Mouse (Mus musculus): ENCODE measurements around the gene Rsad2. TPM values are rescaled to one million over a fixed set of nuclear protein-coding genes. Genes with fewer than 3 reads are reported as not detected.

The Rsad2 gene
- polyA plus RNA-seq, 1 experiment from 2014 or later = 0.58 TPM

DNA sequence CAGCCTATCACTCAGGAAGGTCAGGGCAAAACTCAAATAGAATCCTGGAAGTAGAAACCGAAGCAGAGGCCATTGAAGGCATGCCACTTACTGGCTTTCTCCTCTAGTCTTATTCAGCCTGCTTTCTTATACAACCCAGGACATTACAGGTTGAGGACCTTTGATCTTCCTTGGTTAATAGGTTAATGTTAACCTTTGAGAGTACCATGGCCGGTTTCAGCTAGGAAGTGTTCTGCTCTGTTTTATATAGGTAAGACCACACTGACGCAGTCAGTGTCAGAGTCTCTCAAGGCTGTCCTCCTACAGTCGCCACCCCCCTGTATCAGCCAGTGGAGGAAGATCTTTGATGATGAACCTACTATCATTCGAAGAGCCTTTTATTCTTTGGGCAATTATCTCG lies 17.5 kb upstream of the Rsad2 start:
- 92% methylated on average over 6 of the region's 6 CpGs for WGBS

DNA sequence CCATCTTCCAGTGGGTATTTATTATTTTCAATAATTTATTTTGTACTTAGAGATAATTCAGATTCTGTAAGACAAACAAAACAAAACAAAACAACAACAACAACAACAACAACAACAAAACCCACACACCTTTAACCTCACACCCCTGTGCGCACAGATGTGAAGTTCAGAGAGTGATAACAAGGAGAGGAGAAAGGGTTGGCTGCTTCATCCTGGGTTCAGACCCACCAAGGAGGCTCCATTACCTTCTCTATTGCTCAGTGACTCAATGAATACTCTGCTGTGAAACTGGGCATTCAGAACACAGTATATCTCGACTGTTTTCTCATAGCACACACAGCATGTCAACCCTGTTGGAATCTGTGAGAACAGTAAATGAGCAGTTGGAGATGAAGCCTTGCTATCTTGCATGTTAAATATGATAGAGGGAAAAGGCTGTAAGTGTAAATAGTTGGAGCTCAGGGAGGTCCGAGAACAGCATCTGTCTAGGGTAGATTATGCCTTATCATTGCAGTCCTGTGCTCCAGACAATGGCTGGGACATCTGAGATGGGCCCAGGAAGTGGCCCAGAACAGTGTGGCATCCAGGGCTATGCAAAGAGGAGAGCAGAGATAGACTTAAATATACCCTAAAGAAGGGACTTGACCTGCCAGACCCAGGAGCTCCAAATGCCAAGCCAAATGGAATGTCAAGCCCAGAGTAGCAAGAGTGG lies 16.7 kb upstream of the Rsad2 start:
- no peak overlapping the region for H3K4me2 ChIP-seq (replicated peaks)
- peaks cover 7% of the 10 kb centered on the region; the same call in 1 of the 2 replicates for H3K4me1 ChIP-seq (replicated peaks; ENCODE audit: control insufficient read depth, insufficient read depth, low read length)
- no peaks in the 10 kb centered on the region for H3K9me3 ChIP-seq (ENCODE audit: control insufficient read depth, low read length)
- no peak overlapping the region for H3K27ac ChIP-seq
- H3K9ac ChIP-seq = no peak overlapping the region
- H3K36me3 ChIP-seq (replicated peaks; ENCODE audit: control insufficient read depth, insufficient read depth) = no peaks in the 10 kb centered on the region
- DNase-seq (ENCODE audit: low spot score) (no peak), ATAC-seq (ENCODE audit: low FRiP score) (no peak)
- H3K4me3 ChIP-seq (replicated peaks; ENCODE audit: low read length) = no peak overlapping the region
- H3K27me3 ChIP-seq (ENCODE audit: control insufficient read depth, insufficient read depth, low read length) = no peaks in the 10 kb centered on the region
- WGBS = 90% methylated on average over 3 of the region's 3 CpGs

More for the DNA sequence above, 17.5 kb upstream of the Rsad2 start:
- Histone ChIP-seq H3K9ac (no peak overlapping the region), H3K4me2 (replicated peaks) (no peak overlapping the region), H3K27ac (no peak overlapping the region), H3K4me1 (replicated peaks; ENCODE audit: control insufficient read depth, insufficient read depth, low read length) (peaks cover 7% of the 10 kb centered on the region; the same call in 1 of the 2 replicates), H3K27me3 (ENCODE audit: control insufficient read depth, insufficient read depth, low read length) (no peaks in the 10 kb centered on the region), H3K36me3 (replicated peaks; ENCODE audit: control insufficient read depth, insufficient read depth) (no peaks in the 10 kb centered on the region; the same call in 1 of the 2 replicates), H3K9me3 (ENCODE audit: control insufficient read depth, low read length) (no peaks in the 10 kb centered on the region), H3K4me3 (replicated peaks; ENCODE audit: low read length) (no peak overlapping the region)
- ATAC-seq (ENCODE audit: low FRiP score) = no peak
- no peak for DNase-seq (ENCODE audit: low spot score)

- Histone ChIP-seq H3K4me2 (replicated peaks) (no peak overlapping the region), H3K9me3 (ENCODE audit: control insufficient read depth, low read length) (no peaks in the 10 kb centered on the region), H3K27ac (no peak overlapping the region), H3K9ac (no peak overlapping the region), H3K4me1 (replicated peaks; ENCODE audit: control insufficient read depth, insufficient read depth, low read length) (peaks cover 7% of the 10 kb centered on the region; the same call in 1 of the 2 replicates), H3K27me3 (ENCODE audit: control insufficient read depth, insufficient read depth, low read length) (no peaks in the 10 kb centered on the region), H3K36me3 (replicated peaks; ENCODE audit: control insufficient read depth, insufficient read depth) (no peaks in the 10 kb centered on the region), H3K4me3 (replicated peaks; ENCODE audit: low read length) (no peak overlapping the region)
- WGBS = 70% methylated on average over 3 of the region's 3 CpGs
- ATAC-seq (ENCODE audit: low FRiP score) (no peak), DNase-seq (ENCODE audit: low spot score) (no peak)
Observed at GRCm38 (mm10) chr12:26471376-26471775, 15.1 kb upstream of the Rsad2 start.

DNA sequence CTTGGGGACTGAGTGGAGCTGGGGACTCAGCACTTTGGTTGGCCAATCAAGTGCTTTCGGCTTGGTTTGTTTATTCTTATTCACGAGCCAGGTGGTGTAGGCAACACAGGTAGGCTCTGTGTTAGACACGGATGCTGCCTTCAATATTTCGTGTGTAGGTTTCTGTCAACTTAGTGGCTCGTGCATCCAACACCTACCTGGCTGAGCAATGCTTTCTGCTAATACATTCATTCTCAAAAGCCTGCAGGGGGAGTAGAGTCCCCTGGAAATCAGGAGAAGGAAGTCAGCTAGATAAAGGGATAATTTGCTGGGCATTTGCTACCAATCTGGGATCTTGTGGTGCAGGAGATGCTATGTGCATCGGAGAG lies 13.8 kb upstream of the Rsad2 start:
- no peaks in the 10 kb centered on the region for H3K27me3 ChIP-seq (ENCODE audit: control insufficient read depth, insufficient read depth, low read length)
- DNase-seq (ENCODE audit: low spot score) (peak; percentile 35), ATAC-seq (ENCODE audit: low FRiP score) (no peak; the same call in 1 of the 2 replicates)
- H3K36me3 ChIP-seq (replicated peaks; ENCODE audit: control insufficient read depth, insufficient read depth) = no peaks in the 10 kb centered on the region
- peaks cover 7% of the 10 kb centered on the region; the same call in 1 of the 2 replicates for H3K4me1 ChIP-seq (replicated peaks; ENCODE audit: control insufficient read depth, insufficient read depth, low read length)
- H3K27ac ChIP-seq = peak overlapping the region; percentile 91
- 21% methylated on average over 6 of the region's 6 CpGs for WGBS
- H3K9me3 ChIP-seq (ENCODE audit: control insufficient read depth, low read length) = no peaks in the 10 kb centered on the region
- peak overlapping the region; percentile 91 for H3K9ac ChIP-seq
- H3K4me2 ChIP-seq (replicated peaks) = peak overlapping the region; percentile 98
- H3K4me3 ChIP-seq (replicated peaks; ENCODE audit: low read length) = peak overlapping the region; percentile 61

- WGBS = under 1% methylated on average over 69 of the region's 69 CpGs
Observed at GRCm38 (mm10) chr12:26469098-26470041, 13.1 kb upstream of the Rsad2 start, which contains the start of gene Cmpk2. Cmpk2 (plus strand) TSS chr12:26469204.

GRCm38 (mm10) chr12:26465600-26465999 lies 9.3 kb upstream of the Rsad2 start:
- ATAC-seq (ENCODE audit: low FRiP score) (no peak), DNase-seq (ENCODE audit: low spot score) (no peak)
- H3K4me3 ChIP-seq (replicated peaks; ENCODE audit: low read length) = no peak overlapping the region
- no peaks in the 10 kb centered on the region for H3K27me3 ChIP-seq (ENCODE audit: control insufficient read depth, insufficient read depth, low read length)
- no peaks in the 10 kb centered on the region for H3K9me3 ChIP-seq (ENCODE audit: control insufficient read depth, low read length)
- H3K9ac ChIP-seq = no peak overlapping the region
- 59% methylated on average over 5 of the region's 5 CpGs for WGBS
- peaks cover 2% of the 10 kb centered on the region; the same call in 1 of the 2 replicates for H3K4me1 ChIP-seq (replicated peaks; ENCODE audit: control insufficient read depth, insufficient read depth, low read length)
- no peak overlapping the region for H3K4me2 ChIP-seq (replicated peaks)
- H3K27ac ChIP-seq = no peak overlapping the region
- no peaks in the 10 kb centered on the region for H3K36me3 ChIP-seq (replicated peaks; ENCODE audit: control insufficient read depth, insufficient read depth)

More at GRCm38 (mm10) chr12:26469098-26470041, 13.1 kb upstream of the Rsad2 start, which contains the start of gene Cmpk2:
- Histone ChIP-seq H3K4me1 (replicated peaks; ENCODE audit: control insufficient read depth, insufficient read depth, low read length) (peaks cover 7% of the 10 kb centered on the region; the same call in 1 of the 2 replicates), H3K4me3 (replicated peaks; ENCODE audit: low read length) (peak within 1 kb of the TSS; percentile 61), H3K27ac (peak within 1 kb of the TSS; percentile 91), H3K4me2 (replicated peaks) (peak within 1 kb of the TSS; percentile 98), H3K27me3 (ENCODE audit: control insufficient read depth, insufficient read depth, low read length) (no peaks in the 10 kb centered on the region), H3K36me3 (replicated peaks; ENCODE audit: control insufficient read depth, insufficient read depth) (no peaks in the 10 kb centered on the region), H3K9ac (peak within 1 kb of the TSS; percentile 91), H3K9me3 (ENCODE audit: control insufficient read depth, low read length) (no peaks in the 10 kb centered on the region)
- DNase-seq (ENCODE audit: low spot score) = peak; percentile 85
- peak; percentile 86 for ATAC-seq (ENCODE audit: low FRiP score)

DNA sequence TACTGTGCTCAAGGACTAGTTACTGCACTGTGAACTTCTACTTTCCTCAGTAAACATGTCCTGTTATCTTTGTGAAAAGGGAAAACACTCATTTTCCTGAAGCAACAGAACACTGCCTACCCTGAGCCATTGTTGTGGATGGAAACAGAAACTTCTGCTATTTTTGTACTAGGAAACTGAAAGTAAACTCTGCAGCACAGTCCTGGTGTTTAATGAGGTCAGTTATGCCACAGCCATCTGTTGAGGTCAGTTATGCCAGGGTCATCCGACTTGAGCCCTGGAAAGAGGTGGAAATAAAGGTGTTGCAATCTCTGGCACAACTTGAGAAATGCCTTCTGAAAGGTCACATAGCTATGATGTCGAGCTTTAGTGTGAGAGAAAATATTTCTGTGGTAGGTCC lies 3.8 kb upstream of the Rsad2 start:
- H3K9ac ChIP-seq = no peak overlapping the region
- no peaks in the 10 kb centered on the region for H3K4me1 ChIP-seq (replicated peaks; ENCODE audit: control insufficient read depth, insufficient read depth, low read length)
- WGBS = 77% methylated on average over 2 of the region's 2 CpGs
- DNase-seq (ENCODE audit: low spot score) = no peak
- no peaks in the 10 kb centered on the region for H3K27me3 ChIP-seq (ENCODE audit: control insufficient read depth, insufficient read depth, low read length)
- ATAC-seq (ENCODE audit: low FRiP score) = no peak
- no peak overlapping the region for H3K27ac ChIP-seq
- H3K4me3 ChIP-seq (replicated peaks; ENCODE audit: low read length) = no peak overlapping the region
- no peak overlapping the region for H3K4me2 ChIP-seq (replicated peaks)
- no peaks in the 10 kb centered on the region for H3K36me3 ChIP-seq (replicated peaks; ENCODE audit: control insufficient read depth, insufficient read depth)
- no peaks in the 10 kb centered on the region for H3K9me3 ChIP-seq (ENCODE audit: control insufficient read depth, low read length)

DNA sequence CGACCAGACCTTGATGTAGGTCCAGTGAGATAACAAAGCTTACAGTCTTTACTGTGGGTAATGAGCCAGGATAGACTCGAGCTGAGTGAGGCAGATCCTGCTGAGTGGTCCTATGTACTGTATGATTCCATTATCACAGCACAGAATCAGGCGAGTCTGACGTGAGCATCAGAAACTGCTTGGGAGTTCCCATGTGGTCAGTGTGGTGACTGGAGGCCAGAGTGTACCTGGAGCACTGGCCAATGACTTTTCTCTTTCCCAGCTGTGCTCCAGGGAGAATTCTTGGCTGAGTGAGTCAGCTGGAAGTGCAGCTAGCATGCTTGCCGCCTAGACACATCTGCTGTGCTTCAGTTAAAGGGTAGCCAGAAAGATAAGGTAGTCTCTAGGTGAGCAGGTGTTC lies 1.6 kb downstream of the Rsad2 start:
- ATAC-seq (ENCODE audit: low FRiP score) (no peak), DNase-seq (ENCODE audit: low spot score) (no peak)
- 60% methylated on average over 5 of the region's 5 CpGs for WGBS
- H3K4me3 ChIP-seq (replicated peaks; ENCODE audit: low read length) = no peak overlapping the region
- no peaks in the 10 kb centered on the region for H3K4me1 ChIP-seq (replicated peaks; ENCODE audit: control insufficient read depth, insufficient read depth, low read length)
- no peak overlapping the region for H3K4me2 ChIP-seq (replicated peaks)
- no peak overlapping the region for H3K27ac ChIP-seq
- no peak overlapping the region for H3K9ac ChIP-seq
- H3K9me3 ChIP-seq (ENCODE audit: control insufficient read depth, low read length) = no peaks in the 10 kb centered on the region
- H3K36me3 ChIP-seq (replicated peaks; ENCODE audit: control insufficient read depth, insufficient read depth) = no peaks in the 10 kb centered on the region
- H3K27me3 ChIP-seq (ENCODE audit: control insufficient read depth, insufficient read depth, low read length) = no peaks in the 10 kb centered on the region

- no peak overlapping the region for H3K27ac ChIP-seq
- no peaks in the 10 kb centered on the region for H3K36me3 ChIP-seq (replicated peaks; ENCODE audit: control insufficient read depth, insufficient read depth)
- H3K9me3 ChIP-seq (ENCODE audit: control insufficient read depth, low read length) = no peaks in the 10 kb centered on the region
- DNase-seq (ENCODE audit: low spot score) (no peak), ATAC-seq (ENCODE audit: low FRiP score) (no peak)
- no peak overlapping the region for H3K4me2 ChIP-seq (replicated peaks)
- no peak overlapping the region for H3K4me3 ChIP-seq (replicated peaks; ENCODE audit: low read length)
- no peaks in the 10 kb centered on the region for H3K4me1 ChIP-seq (replicated peaks; ENCODE audit: control insufficient read depth, insufficient read depth, low read length)
- H3K9ac ChIP-seq = no peak overlapping the region
- no peaks in the 10 kb centered on the region for H3K27me3 ChIP-seq (ENCODE audit: control insufficient read depth, insufficient read depth, low read length)
- WGBS = 82% methylated on average over 4 of the region's 4 CpGs
Observed at GRCm38 (mm10) chr12:26452951-26453350, 3.3 kb downstream of the Rsad2 start.
